Comparison of ENCODE assay signal across 30 mouse cellular contexts in genomic region chr11:59002327-59003079, GRCm38 (mm10). TPM values are rescaled to one million over a fixed set of nuclear protein-coding genes. Genes with fewer than 3 reads are reported as not detected.
A peak's percentile ranks its signal among the peaks of the same experiment; 100 is the strongest.
DNase-seq lines count a peak whose midpoint lies in the region; ATAC-seq and TF ChIP-seq lines count a peak whose summit lies in the region.
"Had no signal": no experiment of that assay in that cellular context is flagged by ENCODE, and none has a peak within 500 bp of the region (broad histone marks: within the 10 kb centered on the region; RNA-seq: fewer than 3 reads in every experiment).

No protein-coding gene starts in this region.

- no peaks in the 10 kb centered on the region for H3K27me3 ChIP-seq in lung, embryonic 16.5 days (ENCODE audit: control insufficient read depth, insufficient read depth, low read depth, low read length)
- H3K27me3 ChIP-seq in heart, embryonic 12.5 days (replicated peaks) = no peaks in the 10 kb centered on the region
- no peaks in the 10 kb centered on the region for H3K27me3 ChIP-seq in heart, postnatal 0 days (ENCODE audit: control insufficient read depth, insufficient read depth, low read length)
- H3K27me3 ChIP-seq: embryonic facial prominence, embryonic 15.5 days; forebrain, embryonic 13.5 days; intestine, embryonic 15.5 days had no signal

- no peak for DNase-seq in lung, postnatal 14 days
- DNase-seq in heart, postnatal 0 days (ENCODE audit: low spot score) = peak; percentile 80
- DNase-seq in adrenal gland, adult 8-10 months = no peak
- DNase-seq in natural killer cell, adult 2 months (ENCODE audit: low spot score in 2 of 2) = no peak
- DNase-seq in cerebellum, postnatal 10 days = no peak
- DNase-seq: adrenal gland, postnatal 14 days; cerebellum, adult 11 months; cerebellum, postnatal 14 days; gastrocnemius, postnatal 10 days; kidney, adult 2 months; kidney, postnatal 36 days; left cerebral cortex, postnatal 4 days; liver, postnatal 0 days; midbrain, embryonic 14.5 days; right cerebral cortex, postnatal 4 days; thymus, adult 18-20 months; thymus, postnatal 25 days had no signal

- H3K9ac ChIP-seq in lung, embryonic 16.5 days (ENCODE audit: low read length) = no peak overlapping the region
- H3K9ac ChIP-seq in heart, embryonic 12.5 days = peak overlapping the region; percentile 76
- H3K9ac ChIP-seq in heart, postnatal 0 days (replicated peaks; ENCODE audit: low read depth, low read length) = peak overlapping the region; percentile 63
- H3K9ac ChIP-seq: embryonic facial prominence, embryonic 15.5 days; forebrain, embryonic 13.5 days; intestine, embryonic 15.5 days; liver, embryonic 12.5 days; liver, postnatal 0 days had no signal

- no peak overlapping the region for H3K4me2 ChIP-seq in lung, embryonic 16.5 days (ENCODE audit: low read depth, low read length)
- peak overlapping the region; percentile 69 for H3K4me2 ChIP-seq in heart, embryonic 12.5 days
- peak overlapping the region; percentile 64 for H3K4me2 ChIP-seq in heart, postnatal 0 days (ENCODE audit: low read depth, low read length)
- H3K4me2 ChIP-seq: embryonic facial prominence, embryonic 15.5 days; forebrain, embryonic 13.5 days; intestine, embryonic 15.5 days; liver, embryonic 12.5 days had no signal

- TF ChIP-seq CTCF in heart, postnatal 0 days (IDR thresholded peaks at IDR 0.05; ENCODE audit: low read depth) = no peak

- no peaks in the 10 kb centered on the region for H3K36me3 ChIP-seq in lung, embryonic 16.5 days (ENCODE audit: control insufficient read depth, insufficient read depth, low read length)
- H3K36me3 ChIP-seq in heart, embryonic 12.5 days = peaks cover 8% of the 10 kb centered on the region; the same call in 1 of the 2 replicates
- no peaks in the 10 kb centered on the region for H3K36me3 ChIP-seq in heart, postnatal 0 days (replicated peaks; ENCODE audit: control insufficient read depth, insufficient read depth, low read length)
- H3K36me3 ChIP-seq: embryonic facial prominence, embryonic 10.5 days; embryonic facial prominence, embryonic 15.5 days; intestine, embryonic 15.5 days; liver, embryonic 12.5 days had no signal

- ATAC-seq in lung, embryonic 16.5 days (ENCODE audit: low read depth) = 0 out of 2 replicates have a peak, but pooled peaks have one; percentile 17
- peak; percentile 69 for ATAC-seq in heart, embryonic 12.5 days (ENCODE audit: insufficient number of reproducible peaks, low FRiP score)
- peak; percentile 86 for ATAC-seq in heart, postnatal 0 days (ENCODE audit: insufficient read depth, low read depth)
- ATAC-seq: forebrain, embryonic 13.5 days; hindbrain, embryonic 16.5 days; intestine, embryonic 15.5 days; liver, embryonic 12.5 days; liver, postnatal 0 days; lung, postnatal 0 days; Patski had no signal

- 59% methylated on average over 7 of the region's 7 CpGs for WGBS in lung, embryonic 16.5 days
- 42% methylated on average over 7 of the region's 7 CpGs for WGBS in heart, embryonic 12.5 days
- 30% methylated on average over 7 of the region's 7 CpGs for WGBS in heart, postnatal 0 days

- no peak overlapping the region for H3K4me3 ChIP-seq in lung, embryonic 16.5 days (ENCODE audit: low read length)
- peak overlapping the region; percentile 32 for H3K4me3 ChIP-seq in heart, embryonic 12.5 days
- H3K4me3 ChIP-seq in heart, postnatal 0 days (ENCODE audit: low read depth, low read length) = peak overlapping the region; percentile 39
- H3K4me3 ChIP-seq: embryonic facial prominence, embryonic 10.5 days; embryonic facial prominence, embryonic 15.5 days; forebrain, embryonic 13.5 days; intestine, embryonic 15.5 days; liver, embryonic 12.5 days had no signal

- peak; percentile 46 for TF ChIP-seq EP300 in heart, postnatal 0 days (IDR thresholded peaks at IDR 0.05; ENCODE audit: low read depth)

- no peaks in the 10 kb centered on the region for H3K9me3 ChIP-seq in lung, embryonic 16.5 days (ENCODE audit: control insufficient read depth, low read length)
- no peaks in the 10 kb centered on the region for H3K9me3 ChIP-seq in heart, embryonic 12.5 days (replicated peaks)
- no peaks in the 10 kb centered on the region for H3K9me3 ChIP-seq in heart, postnatal 0 days (replicated peaks; ENCODE audit: control insufficient read depth, low read length)
- H3K9me3 ChIP-seq: embryonic facial prominence, embryonic 10.5 days; embryonic facial prominence, embryonic 15.5 days; forebrain, embryonic 13.5 days; intestine, embryonic 15.5 days; liver, embryonic 12.5 days had no signal

- no peaks in the 10 kb centered on the region for H3K4me1 ChIP-seq in lung, embryonic 16.5 days (replicated peaks; ENCODE audit: control insufficient read depth, insufficient read depth, low read length)
- H3K4me1 ChIP-seq in heart, embryonic 12.5 days (replicated peaks) = peaks cover 62% of the 10 kb centered on the region
- peaks cover 36% of the 10 kb centered on the region for H3K4me1 ChIP-seq in heart, postnatal 0 days (ENCODE audit: control insufficient read depth, insufficient read depth)
- H3K4me1 ChIP-seq: embryonic facial prominence, embryonic 15.5 days; forebrain, embryonic 13.5 days; intestine, embryonic 15.5 days had no signal

- H3K27ac ChIP-seq in lung, embryonic 16.5 days (ENCODE audit: low read length) = no peak overlapping the region
- peak overlapping the region; percentile 93 for H3K27ac ChIP-seq in heart, embryonic 12.5 days (ENCODE audit: poor library complexity, severe bottlenecking)
- H3K27ac ChIP-seq in heart, postnatal 0 days (ENCODE audit: low read depth) = peak overlapping the region; percentile 94
- H3K27ac ChIP-seq: embryonic facial prominence, embryonic 10.5 days; embryonic facial prominence, embryonic 15.5 days; forebrain, embryonic 13.5 days; intestine, embryonic 15.5 days; liver, embryonic 12.5 days; macrophage; stomach, postnatal 0 days had no signal

RNA-seq across cellular contexts. Expression of gene Trim11, which starts 24.6 kb away (rescaled TPM):
- polyA plus RNA-seq in lung, embryonic 16.5 days (2015; fragmentation: Nextera tagmentation; extraction: Ambion mirVana) = 21.9 and 23.2 TPM in 2 replicates
- 27.6 and 30.8 TPM in 2 replicates for polyA plus RNA-seq in heart, embryonic 12.5 days (2016; fragmentation: Nextera tagmentation; extraction: Ambion mirVana)
- total RNA-seq in heart, postnatal 0 days (2014; rRNA removed; ENCODE audit: low replicate concordance) = 36.8 and 37.4 TPM in 2 replicates
- 26.0 and 26.5 TPM in 2 replicates for polyA plus RNA-seq in heart, postnatal 0 days (2015; fragmentation: Nextera tagmentation; extraction: Ambion mirVana)
- total RNA-seq in adrenal gland, adult 8-10 months (2022) = 10 to 100 TPM; 23.2 to 38.7 (median 31.3) TPM

RNA-seq across cellular contexts. Expression of gene Hist3h2a, which starts 48.0 kb away (rescaled TPM):
- polyA plus RNA-seq in lung, embryonic 16.5 days (2015; fragmentation: Nextera tagmentation; extraction: Ambion mirVana) = 21.8 and 23.3 TPM in 2 replicates
- polyA plus RNA-seq in heart, embryonic 12.5 days (2016; fragmentation: Nextera tagmentation; extraction: Ambion mirVana) = 26.5 and 28.4 TPM in 2 replicates
- total RNA-seq in heart, postnatal 0 days (2014; rRNA removed; ENCODE audit: low replicate concordance) = 90.4 and 94.8 TPM in 2 replicates
- polyA plus RNA-seq in heart, postnatal 0 days (2015; fragmentation: Nextera tagmentation; extraction: Ambion mirVana) = 43.1 and 63.4 TPM in 2 replicates
- total RNA-seq in adrenal gland, adult 8-10 months (2022) = 10 to 100 TPM; 18.8 to 28.5 (median 26.2) TPM

RNA-seq across cellular contexts. Expression of gene Trim17, which starts 48.0 kb away (rescaled TPM):
- 0.41 and 0.65 TPM in 2 replicates for polyA plus RNA-seq in lung, embryonic 16.5 days (2015; fragmentation: Nextera tagmentation; extraction: Ambion mirVana)
- polyA plus RNA-seq in heart, embryonic 12.5 days (2016; fragmentation: Nextera tagmentation; extraction: Ambion mirVana) = 1.1 and 1.5 TPM in 2 replicates
- 0.62 TPM in 1 of 2 replicates, not detected in the other for total RNA-seq in heart, postnatal 0 days (2014; rRNA removed; ENCODE audit: low replicate concordance)
- 0.26 and 0.33 TPM in 2 replicates for polyA plus RNA-seq in heart, postnatal 0 days (2015; fragmentation: Nextera tagmentation; extraction: Ambion mirVana)
- under 1 TPM; 0.21 to 0.59 (median 0.46) TPM for total RNA-seq in adrenal gland, adult 8-10 months (2022)
- total RNA-seq: megakaryocyte-erythroid progenitor cell, adult 5-6 weeks had no signal

RNA-seq across cellular contexts. Expression of gene Hist3h2ba, which starts 53.8 kb away (rescaled TPM):
- 24.0 and 28.3 TPM in 2 replicates for polyA plus RNA-seq in lung, embryonic 16.5 days (2015; fragmentation: Nextera tagmentation; extraction: Ambion mirVana)
- polyA plus RNA-seq in heart, embryonic 12.5 days (2016; fragmentation: Nextera tagmentation; extraction: Ambion mirVana) = 8.5 and 11.6 TPM in 2 replicates
- total RNA-seq in heart, postnatal 0 days (2014; rRNA removed; ENCODE audit: low replicate concordance) = 26.3 and 44.3 TPM in 2 replicates
- polyA plus RNA-seq in heart, postnatal 0 days (2015; fragmentation: Nextera tagmentation; extraction: Ambion mirVana) = 7.0 and 8.2 TPM in 2 replicates
- total RNA-seq in adrenal gland, adult 8-10 months (2022) = 10 to 100 TPM in 2 of 4 experiments, 1 to 10 TPM in 2; 3.3 to 12.2 (median 7.8) TPM
- polyA plus RNA-seq: macrophage had no signal

Comparison
In these comparisons a context has a peak if more than half of its experiments do, and no peak if none do; other contexts are left out.
1. ATAC-seq: peak in every context shown above with its lines; median percentile 86 in heart, postnatal 0 days; 69 in heart, embryonic 12.5 days; 17 in lung, embryonic 16.5 days.